Mouse (Mus musculus) kidney, embryonic 14.5 days (tissue): Measurements from ENCODE around the gene Trpm5. TPM values are rescaled to one million over a fixed set of nuclear protein-coding genes. Genes with fewer than 3 reads are reported as not detected.

Experiments used
- ATAC-seq: fragments of 200-750 bp; cut with Nextera tagmentation; 2 replicates; pipeline ENCODE4 v1.8.0; 2017; ENCODE audit warnings: moderate number of reproducible peaks, mild to moderate bottlenecking, moderate TSS enrichment, moderate library complexity; ENCODE audit not compliant: low FRiP score, low TSS enrichment
- H3K27ac ChIP-seq: fragments of 300-500 bp; sonication (generic); 2 replicates; pipeline ENCODE4 v1.5.1; 2014; ENCODE audit warnings: low read depth, mild to moderate bottlenecking, low read length, moderate library complexity, mixed read lengths
- H3K27me3 ChIP-seq: fragments of 300-500 bp; sonication (generic); 2 replicates; pipeline ENCODE4 v1.6.1; 2014; ENCODE audit warnings: mild to moderate bottlenecking, low read length; ENCODE audit not compliant: control insufficient read depth, insufficient read depth
- H3K36me3 ChIP-seq: fragments of 300-500 bp; sonication (generic); 2 replicates; pipeline ENCODE4 v1.6.1; 2014; ENCODE audit warnings: low read length, mixed read lengths; ENCODE audit not compliant: control insufficient read depth, insufficient read depth
- H3K4me1 ChIP-seq: fragments of 300-500 bp; sonication (generic); 2 replicates; pipeline ENCODE4 v1.6.1; 2014; ENCODE audit warnings: low read length, mixed read lengths; ENCODE audit not compliant: control insufficient read depth, insufficient read depth
- H3K4me2 ChIP-seq: fragments of 300-500 bp; sonication (generic); replicated peaks from 2 replicates; pipeline ENCODE4 v1.6.1; 2014; ENCODE audit warnings: low read depth, mild to moderate bottlenecking, low read length
- H3K4me3 ChIP-seq: fragments of 300-500 bp; sonication (generic); 2 replicates; pipeline ENCODE4 v1.5.1; 2014; ENCODE audit warnings: mild to moderate bottlenecking, low read length
- H3K9ac ChIP-seq: fragments of 300-500 bp; sonication (generic); 2 replicates; pipeline ENCODE4 v1.6.1; 2014; ENCODE audit warnings: low read depth, mild to moderate bottlenecking, low read length, moderate library complexity
- H3K9me3 ChIP-seq: fragments of 300-500 bp; sonication (generic); 2 replicates; pipeline ENCODE4 v1.6.1; 2016; ENCODE audit warnings: low read length; ENCODE audit not compliant: control insufficient read depth
- WGBS: fragments of 180-500 bp; shearing (Covaris S2); extraction: QIAGEN DNeasy Blood & Tissue Kit; methylation state at CpG from one replicate; pipeline ENCODE4 v1.1.7; 2014; 5-methylcytosine and 5-hydroxymethylcytosine counted together
- polyA plus RNA-seq: library from polyadenylated mRNA; unstranded; fragments of >200 nt; fragmentation: Nextera tagmentation; extraction: Ambion mirVana; gene quantifications from 2 replicates; pipeline ENCODE4 v1.2.1, GENCODE M21; 2014

The Trpm5 gene
- polyA plus RNA-seq, 1 experiment from 2014 or later: 4.4 TPM

DNA sequence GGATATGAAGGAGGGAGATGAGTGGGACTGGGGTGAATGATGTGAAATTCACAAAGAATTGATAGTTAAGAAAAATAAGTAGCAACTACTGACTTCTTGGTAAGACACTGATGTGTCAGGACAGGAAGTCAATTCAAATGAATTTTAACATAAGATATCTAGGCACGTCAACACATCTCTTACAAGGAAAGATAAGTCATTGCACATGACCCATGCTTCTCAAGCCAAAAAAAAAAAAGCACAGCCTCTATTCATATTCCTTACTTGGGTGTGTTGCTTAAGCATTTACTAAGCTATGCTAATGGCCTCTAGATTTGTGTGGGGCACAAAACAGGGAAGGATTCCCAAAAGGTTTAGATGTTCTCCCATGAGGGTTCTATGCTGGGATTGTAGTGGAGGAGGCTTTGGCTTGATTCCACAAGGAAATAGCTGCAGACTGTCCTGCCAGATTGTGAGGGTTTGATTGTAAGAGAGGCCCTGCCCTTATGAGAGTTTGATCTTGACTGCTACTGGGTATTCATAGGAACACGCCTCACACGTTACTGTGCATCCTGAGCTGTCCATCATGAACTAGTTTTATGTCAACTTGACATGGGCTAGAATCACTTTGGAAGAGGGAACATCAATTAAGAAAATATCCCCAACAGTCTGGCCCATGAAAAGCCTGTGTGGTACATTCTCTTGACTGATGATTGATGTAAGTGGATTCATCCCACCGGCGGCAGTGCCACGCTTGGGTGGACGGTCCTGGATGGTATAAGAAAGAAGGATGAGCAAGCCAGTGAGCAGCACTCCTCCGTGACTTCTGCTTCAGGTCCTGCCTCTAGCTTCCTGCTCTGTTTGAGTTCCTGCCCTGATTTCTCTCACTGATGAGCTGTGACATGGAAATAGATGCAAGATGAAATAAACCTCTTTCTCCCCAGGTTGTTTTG, 59.7 kb downstream of the Trpm5 start:
- Histone ChIP-seq H3K9me3 (no peaks in the 10 kb centered on the region), H3K36me3 (no peaks in the 10 kb centered on the region), H3K27ac (no peak overlapping the region), H3K27me3 (no peaks in the 10 kb centered on the region), H3K9ac (no peak overlapping the region), H3K4me1 (no peaks in the 10 kb centered on the region), H3K4me3 (no peak overlapping the region), H3K4me2 (no peak overlapping the region)
- WGBS: 88% methylated on average over 8 of the region's 8 CpGs
- no peak for ATAC-seq

DNA sequence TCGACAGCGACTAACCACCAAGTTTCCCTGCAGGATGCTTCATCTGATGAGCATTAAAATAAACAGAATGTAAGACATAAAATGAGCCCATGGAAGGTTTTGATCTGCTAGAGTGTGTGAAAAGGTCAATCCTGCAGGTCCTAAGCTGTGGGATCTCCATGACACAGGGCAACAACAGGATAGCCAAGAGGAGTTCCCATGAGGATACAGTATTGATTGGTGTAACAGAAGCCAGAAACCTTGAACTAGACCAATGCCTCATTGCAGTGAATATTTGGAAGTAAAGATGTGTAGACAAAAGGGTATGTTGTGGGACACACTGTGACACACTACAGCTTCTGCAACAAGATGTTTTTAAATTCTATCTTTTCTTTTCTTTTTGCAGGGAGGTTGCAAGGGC, 60.3 kb downstream of the Trpm5 start:
- Histone ChIP-seq H3K9ac (no peak overlapping the region), H3K27ac (no peak overlapping the region), H3K4me3 (no peak overlapping the region), H3K4me1 (no peaks in the 10 kb centered on the region), H3K27me3 (no peaks in the 10 kb centered on the region), H3K9me3 (no peaks in the 10 kb centered on the region), H3K36me3 (no peaks in the 10 kb centered on the region), H3K4me2 (no peak overlapping the region)
- no peak for ATAC-seq
- 92% methylated on average over 2 of the region's 2 CpGs for WGBS

DNA sequence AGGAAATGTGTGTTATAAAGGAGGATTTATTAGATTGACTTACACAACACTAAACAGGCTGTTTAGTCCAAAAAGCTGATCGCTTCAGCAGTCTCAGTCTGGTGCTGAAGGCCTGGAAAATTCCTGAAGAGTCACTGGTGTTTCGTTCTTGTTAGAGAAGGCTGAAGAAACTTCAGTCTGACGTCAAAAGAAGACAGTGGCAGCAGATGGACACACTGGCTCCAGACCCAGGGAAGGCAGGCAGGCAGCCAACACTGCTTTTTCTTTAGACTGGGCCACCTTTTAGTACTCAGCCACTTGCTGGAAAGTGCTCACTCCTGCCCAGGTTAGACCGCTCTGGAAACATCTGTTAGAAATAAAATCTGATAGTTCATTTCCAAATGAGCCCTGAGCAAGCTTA, 60.9 kb downstream of the Trpm5 start:
- no peaks in the 10 kb centered on the region for H3K4me1 ChIP-seq
- H3K9ac ChIP-seq: no peak overlapping the region
- H3K36me3 ChIP-seq: no peaks in the 10 kb centered on the region
- H3K9me3 ChIP-seq: no peaks in the 10 kb centered on the region
- no peak for ATAC-seq
- 85% methylated on average over 4 of the region's 4 CpGs for WGBS
- H3K27me3 ChIP-seq: no peaks in the 10 kb centered on the region
- no peak overlapping the region for H3K27ac ChIP-seq
- no peak overlapping the region for H3K4me2 ChIP-seq
- no peak overlapping the region for H3K4me3 ChIP-seq

DNA sequence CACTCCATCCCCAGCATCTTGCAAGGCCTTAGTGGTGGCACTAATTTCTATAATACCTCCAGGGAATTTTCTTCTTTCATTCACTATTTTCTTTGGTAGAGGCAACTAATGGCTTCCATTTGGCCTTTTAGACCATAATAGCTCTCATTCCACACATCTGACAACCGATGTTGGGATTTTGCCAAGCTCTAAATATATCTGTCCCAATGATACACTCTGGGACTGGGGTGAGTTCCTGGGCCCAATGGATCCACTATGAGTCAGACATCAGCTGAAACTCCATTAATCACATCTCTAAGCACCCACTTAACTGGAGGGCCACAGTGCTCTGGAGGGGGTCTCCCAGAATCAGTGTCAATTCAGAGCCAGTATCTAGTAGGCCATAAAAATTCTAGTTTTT, 62.6 kb downstream of the Trpm5 start:
- H3K4me1 ChIP-seq: no peaks in the 10 kb centered on the region
- no peaks in the 10 kb centered on the region for H3K27me3 ChIP-seq
- H3K9ac ChIP-seq: no peak overlapping the region
- no peak for ATAC-seq
- H3K9me3 ChIP-seq: no peaks in the 10 kb centered on the region
- WGBS: 71% methylated on average over 1 of the region's 1 CpGs
- H3K36me3 ChIP-seq: no peaks in the 10 kb centered on the region
- no peak overlapping the region for H3K4me3 ChIP-seq
- H3K27ac ChIP-seq: no peak overlapping the region
- H3K4me2 ChIP-seq: no peak overlapping the region

DNA sequence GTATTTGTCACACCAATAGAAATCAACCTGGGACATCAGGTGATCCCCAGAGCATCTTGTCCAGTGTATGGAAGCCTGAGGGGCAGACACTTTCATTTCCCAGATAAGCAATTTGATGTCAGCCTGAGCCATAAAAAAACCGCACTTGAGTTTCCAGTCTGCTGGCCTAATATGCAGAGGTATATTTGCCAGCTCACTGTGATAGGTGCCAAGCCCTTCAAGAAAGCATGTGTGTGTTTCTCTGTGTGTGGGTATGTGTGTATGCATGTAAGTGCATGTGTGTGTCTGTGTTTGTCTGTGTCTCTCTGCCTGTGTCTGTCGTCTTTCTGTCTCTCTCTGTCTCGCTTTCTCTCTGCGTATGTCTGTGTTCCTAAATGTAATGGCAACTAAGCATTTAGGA, 67.2 kb downstream of the Trpm5 start:
- no peaks in the 10 kb centered on the region for H3K9me3 ChIP-seq
- H3K27me3 ChIP-seq: no peaks in the 10 kb centered on the region
- no peak overlapping the region for H3K27ac ChIP-seq
- H3K4me2 ChIP-seq: no peak overlapping the region
- H3K9ac ChIP-seq: no peak overlapping the region
- H3K4me3 ChIP-seq: no peak overlapping the region
- no peaks in the 10 kb centered on the region for H3K36me3 ChIP-seq
- no peak for ATAC-seq
- no peaks in the 10 kb centered on the region for H3K4me1 ChIP-seq
- WGBS: 90% methylated on average over 4 of the region's 4 CpGs

DNA sequence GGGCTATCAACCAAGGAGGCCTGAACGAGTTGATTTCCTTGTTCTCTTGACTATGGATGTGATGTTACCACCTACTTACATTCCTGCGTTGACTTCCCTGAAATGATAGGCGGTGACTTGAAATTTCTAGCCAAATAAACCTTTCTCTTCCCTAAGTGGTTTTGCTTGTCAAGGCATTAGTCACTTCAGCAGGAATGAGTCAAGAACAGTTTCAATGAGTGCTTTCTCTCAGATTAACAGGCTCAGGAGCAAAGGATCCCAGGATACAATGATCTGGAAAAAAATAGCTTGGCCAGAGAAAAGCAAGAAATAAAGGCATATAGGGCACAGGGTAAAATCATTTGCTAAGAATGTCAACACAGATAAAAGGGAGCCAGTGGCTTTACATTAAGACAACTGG, 68.9 kb downstream of the Trpm5 start:
- ATAC-seq: no peak
- Histone ChIP-seq H3K36me3 (no peaks in the 10 kb centered on the region), H3K4me2 (no peak overlapping the region), H3K27ac (no peak overlapping the region), H3K4me1 (no peaks in the 10 kb centered on the region), H3K9ac (no peak overlapping the region), H3K27me3 (no peaks in the 10 kb centered on the region), H3K4me3 (no peak overlapping the region), H3K9me3 (no peaks in the 10 kb centered on the region)
- WGBS: 89% methylated on average over 3 of the region's 3 CpGs

DNA sequence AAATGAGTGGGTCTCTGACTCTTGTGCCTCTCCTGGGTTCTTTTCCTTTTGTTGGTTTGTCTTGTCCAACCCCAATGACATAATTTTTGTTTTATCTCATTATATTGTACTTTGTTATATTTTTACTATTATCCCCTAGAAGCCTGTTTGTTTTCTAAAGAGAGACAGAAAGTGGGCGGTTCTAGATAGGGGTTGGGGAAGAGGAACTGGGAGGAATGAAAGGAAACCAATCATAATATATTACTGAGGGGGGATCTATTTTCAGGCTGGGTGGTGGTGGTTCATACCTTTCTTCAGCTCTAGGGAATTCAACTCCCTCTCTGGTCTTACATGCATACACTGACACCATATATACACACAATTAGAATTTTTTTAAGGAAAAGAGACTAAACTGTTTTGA, 70.1 kb downstream of the Trpm5 start:
- H3K36me3 ChIP-seq: no peaks in the 10 kb centered on the region
- H3K9ac ChIP-seq: no peak overlapping the region
- no peaks in the 10 kb centered on the region for H3K9me3 ChIP-seq
- no peak overlapping the region for H3K27ac ChIP-seq
- H3K4me2 ChIP-seq: no peak overlapping the region
- no peak for ATAC-seq
- 94% methylated on average over 1 of the region's 1 CpGs for WGBS
- no peaks in the 10 kb centered on the region for H3K4me1 ChIP-seq
- no peaks in the 10 kb centered on the region for H3K27me3 ChIP-seq
- no peak overlapping the region for H3K4me3 ChIP-seq

DNA sequence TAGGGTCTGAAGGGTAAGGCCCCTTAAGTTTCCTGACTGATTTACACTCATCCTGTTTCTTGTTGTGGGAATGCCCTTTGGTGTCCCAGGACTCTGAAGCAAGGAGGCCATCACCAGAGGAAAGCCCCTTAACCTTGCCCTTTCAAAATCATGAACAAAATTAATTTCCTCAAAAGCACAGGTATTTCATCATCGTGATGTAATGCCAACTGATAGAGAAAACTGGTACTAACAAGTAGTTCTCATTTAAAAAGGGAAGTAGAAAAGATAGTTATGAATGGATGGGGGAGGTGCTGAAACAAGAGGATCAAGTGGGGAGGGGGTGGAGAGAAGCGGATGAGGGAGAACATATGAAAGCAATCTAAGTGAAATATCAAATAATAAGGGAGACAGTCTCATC, 70.9 kb downstream of the Trpm5 start:
- H3K4me2 ChIP-seq: no peak overlapping the region
- H3K4me3 ChIP-seq: no peak overlapping the region
- no peaks in the 10 kb centered on the region for H3K4me1 ChIP-seq
- H3K36me3 ChIP-seq: no peaks in the 10 kb centered on the region
- no peak overlapping the region for H3K27ac ChIP-seq
- 89% methylated on average over 2 of the region's 2 CpGs for WGBS
- no peaks in the 10 kb centered on the region for H3K27me3 ChIP-seq
- H3K9ac ChIP-seq: no peak overlapping the region
- no peaks in the 10 kb centered on the region for H3K9me3 ChIP-seq
- ATAC-seq: no peak

DNA sequence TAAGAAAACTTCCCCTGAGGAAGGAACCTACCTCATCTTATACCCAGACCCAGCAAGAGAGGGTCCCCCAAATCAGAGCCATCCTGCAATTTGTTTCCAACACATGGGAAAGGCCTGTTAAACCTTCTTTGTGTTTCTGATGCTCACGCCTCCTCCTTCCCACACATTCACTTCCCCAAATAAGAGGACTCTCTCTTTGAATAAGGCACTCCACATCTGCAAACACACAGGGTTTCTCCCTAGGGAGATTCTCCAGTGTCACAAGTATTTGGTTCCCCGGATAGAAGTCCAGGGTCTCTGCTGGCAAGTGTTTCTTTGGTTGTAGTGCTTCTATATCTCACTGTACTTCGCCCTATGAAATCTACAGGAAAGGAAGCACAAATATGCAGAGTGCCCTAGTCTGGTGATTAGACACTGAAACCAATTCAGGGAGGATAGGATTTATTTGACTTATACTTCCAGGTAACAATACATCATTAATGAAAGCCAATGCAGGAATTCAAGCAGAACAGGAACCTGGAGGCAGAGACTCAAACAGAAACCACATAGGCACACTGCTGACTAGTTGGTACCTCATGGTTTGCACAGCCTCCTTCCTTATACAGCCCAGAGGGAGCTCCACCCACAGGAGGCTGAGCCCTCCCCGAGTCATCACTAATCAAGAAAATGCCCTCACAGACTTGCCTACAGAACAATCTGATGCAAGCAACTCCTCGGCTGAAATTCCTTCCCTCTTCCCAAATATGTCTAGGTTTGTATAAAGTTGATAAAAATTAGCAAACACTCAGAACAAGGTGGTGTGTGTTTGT, 72.9 kb downstream of the Trpm5 start:
- no peak overlapping the region for H3K4me2 ChIP-seq
- H3K36me3 ChIP-seq: no peaks in the 10 kb centered on the region
- no peak for ATAC-seq
- 63% methylated on average over 5 of the region's 5 CpGs for WGBS
- H3K27ac ChIP-seq: no peak overlapping the region
- H3K27me3 ChIP-seq: no peaks in the 10 kb centered on the region
- no peaks in the 10 kb centered on the region for H3K9me3 ChIP-seq
- H3K4me3 ChIP-seq: no peak overlapping the region
- no peak overlapping the region for H3K9ac ChIP-seq
- peaks cover 5% of the 10 kb centered on the region; the same call in 1 of the 2 replicates for H3K4me1 ChIP-seq
